Mouse (Mus musculus): ENCODE data around the gene Serpinb9f. TPM values are rescaled to one million over a fixed set of nuclear protein-coding genes. Genes with fewer than 3 reads are reported as not detected.
"Not testable (repeated sequence)": the region's sequence is repeated elsewhere in the genome, so short reads cannot be mapped to it uniquely, and the experiment has no call there.

The Serpinb9f gene
- not detected in 2 replicates for polyA plus RNA-seq (2014; fragmentation: Nextera tagmentation; extraction: Ambion mirVana)

DNA sequence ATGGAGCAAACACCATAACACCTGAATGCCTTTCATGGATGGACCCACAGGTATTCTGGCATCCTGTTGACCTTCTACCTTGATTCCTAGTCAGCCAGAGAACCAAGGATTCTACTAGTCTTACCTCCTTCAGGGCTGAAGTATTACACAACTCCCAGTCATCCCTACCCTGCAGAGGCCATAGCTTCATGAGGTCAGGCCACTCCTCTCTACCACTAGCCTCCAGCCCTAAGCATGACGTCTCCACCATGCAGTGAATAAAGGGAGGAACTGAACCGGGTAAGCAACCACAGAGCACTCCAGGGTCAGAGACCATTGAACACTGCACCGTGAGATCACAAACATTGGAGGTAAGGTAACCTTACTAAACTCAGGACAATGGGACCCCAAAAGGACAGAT, at the start of gene Serpinb9f:
Gene Serpinb9f (plus strand): TSS at position 301 of the 400 bp plus-strand sequence.
- H3K9me3 ChIP-seq (ENCODE audit: control insufficient read depth, low read length); H3K4me1 ChIP-seq (replicated peaks; ENCODE audit: control insufficient read depth, insufficient read depth, low read length); H3K27ac ChIP-seq (ENCODE audit: low read depth, low read length); H3K9ac ChIP-seq (ENCODE audit: low read depth, low read length); H3K4me2 ChIP-seq (replicated peaks; ENCODE audit: low read depth, low read length); DNase-seq (ENCODE audit: low spot score); H3K4me3 ChIP-seq (ENCODE audit: low read depth, low read length); ATAC-seq (ENCODE audit: low FRiP score); H3K36me3 ChIP-seq (ENCODE audit: control insufficient read depth, insufficient read depth, low read length); H3K27me3 ChIP-seq (ENCODE audit: control insufficient read depth, insufficient read depth, low read length): not testable (repeated sequence)
- 90% methylated on average over 3 of the region's 3 CpGs for WGBS

- not testable (repeated sequence) for H3K9me3 ChIP-seq (ENCODE audit: control insufficient read depth, low read length); DNase-seq (ENCODE audit: low spot score); H3K9ac ChIP-seq (ENCODE audit: low read depth, low read length); H3K27ac ChIP-seq (ENCODE audit: low read depth, low read length); H3K27me3 ChIP-seq (ENCODE audit: control insufficient read depth, insufficient read depth, low read length); H3K4me2 ChIP-seq (replicated peaks; ENCODE audit: low read depth, low read length); ATAC-seq (ENCODE audit: low FRiP score); H3K36me3 ChIP-seq (ENCODE audit: control insufficient read depth, insufficient read depth, low read length); H3K4me1 ChIP-seq (replicated peaks; ENCODE audit: control insufficient read depth, insufficient read depth, low read length); H3K4me3 ChIP-seq (ENCODE audit: low read depth, low read length)
- 86% methylated on average over 4 of the region's 4 CpGs for WGBS
Observed at GRCm38 (mm10) chr13:33308631-33309030, 15.2 kb upstream of the Serpinb9f start.

GRCm38 (mm10) chr13:33356666-33357065, 32.8 kb downstream of the Serpinb9f start:
- not testable (repeated sequence) for H3K36me3 ChIP-seq (ENCODE audit: control insufficient read depth, insufficient read depth, low read length); H3K27ac ChIP-seq (ENCODE audit: low read depth, low read length); H3K27me3 ChIP-seq (ENCODE audit: control insufficient read depth, insufficient read depth, low read length); H3K9ac ChIP-seq (ENCODE audit: low read depth, low read length); ATAC-seq (ENCODE audit: low FRiP score); H3K4me1 ChIP-seq (replicated peaks; ENCODE audit: control insufficient read depth, insufficient read depth, low read length); DNase-seq (ENCODE audit: low spot score); H3K4me2 ChIP-seq (replicated peaks; ENCODE audit: low read depth, low read length); H3K4me3 ChIP-seq (ENCODE audit: low read depth, low read length); H3K9me3 ChIP-seq (ENCODE audit: control insufficient read depth, low read length)
- WGBS = no CpG with 5 or more reads among the region's 1 CpGs

Other genes starting within 250 kb of the Serpinb9f start
- 4.1 and 6.2 TPM in 2 replicates for gene Serpinb1b, start 245.5 kb upstream of the Serpinb9f start, polyA plus RNA-seq (2014; fragmentation: Nextera tagmentation; extraction: Ambion mirVana)
- gene Serpinb9c, start 164.3 kb upstream of the Serpinb9f start, polyA plus RNA-seq (2014; fragmentation: Nextera tagmentation; extraction: Ambion mirVana) = not detected in 2 replicates
- 0.14 TPM in 1 of 2 replicates, not detected in the other for gene Serpinb9d, start 131.1 kb upstream of the Serpinb9f start, polyA plus RNA-seq (2014; fragmentation: Nextera tagmentation; extraction: Ambion mirVana)
- gene Serpinb9e, start 74.5 kb upstream of the Serpinb9f start, polyA plus RNA-seq (2014; fragmentation: Nextera tagmentation; extraction: Ambion mirVana) = not detected in 2 replicates
- gene Gm11397, start 71.7 kb downstream of the Serpinb9f start, polyA plus RNA-seq (2014; fragmentation: Nextera tagmentation; extraction: Ambion mirVana) = not detected in 2 replicates
- gene Serpinb9g, start 160.7 kb downstream of the Serpinb9f start, polyA plus RNA-seq (2014; fragmentation: Nextera tagmentation; extraction: Ambion mirVana) = not detected in 2 replicates